Mouse (Mus musculus) gastrocnemius, adult 18-20 months (tissue): ENCODE measurements around the gene Pccb. TPM values are rescaled to one million over a fixed set of nuclear protein-coding genes. Genes with fewer than 3 reads are reported as not detected.

Source experiments
- DNase-seq: peaks from one replicate; pipeline ENCODE4 v3.0.0; 2021; ENCODE audit warnings: low spot score
- total RNA-seq, 2 experiments: library from RNA; stranded (reverse); gene quantifications; 2 replicates each; pipeline ENCODE4 v1.2.3; 2021

Gene Pccb
- total RNA-seq, 2 experiments from 2014 or later, result 58.9 to 62.4 TPM

DNA sequence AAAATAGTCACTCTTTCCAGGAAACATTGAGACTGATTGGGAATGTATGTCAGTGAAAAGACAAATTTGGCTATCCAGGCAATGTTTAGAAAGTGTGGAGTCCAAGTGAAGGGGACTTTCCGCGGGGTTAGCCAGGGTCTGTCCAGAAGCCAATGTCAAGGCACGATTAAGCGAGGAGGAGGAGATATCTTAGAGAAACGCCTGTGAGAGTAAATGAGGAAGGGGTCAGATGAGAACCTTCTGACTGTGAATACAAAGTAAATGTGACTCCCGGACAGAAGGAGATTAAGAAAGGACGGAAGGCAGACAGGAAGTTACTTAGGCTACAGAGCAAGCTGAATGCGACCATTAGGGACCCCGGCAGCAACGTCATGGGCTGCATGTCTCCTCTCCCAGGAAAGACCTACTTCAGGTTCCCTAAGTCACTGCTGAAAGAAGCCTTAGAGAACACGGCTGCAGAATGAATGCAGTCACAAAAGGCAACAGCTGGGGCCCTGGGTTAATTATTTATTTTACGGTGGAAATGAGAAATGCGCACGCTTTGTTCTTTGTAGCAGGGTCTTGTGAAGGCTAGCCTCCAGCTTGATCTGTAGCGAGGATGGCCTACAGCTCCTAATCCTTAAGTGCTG lies 11.1 kb upstream of the Pccb start:
- no peak for DNase-seq

DNA sequence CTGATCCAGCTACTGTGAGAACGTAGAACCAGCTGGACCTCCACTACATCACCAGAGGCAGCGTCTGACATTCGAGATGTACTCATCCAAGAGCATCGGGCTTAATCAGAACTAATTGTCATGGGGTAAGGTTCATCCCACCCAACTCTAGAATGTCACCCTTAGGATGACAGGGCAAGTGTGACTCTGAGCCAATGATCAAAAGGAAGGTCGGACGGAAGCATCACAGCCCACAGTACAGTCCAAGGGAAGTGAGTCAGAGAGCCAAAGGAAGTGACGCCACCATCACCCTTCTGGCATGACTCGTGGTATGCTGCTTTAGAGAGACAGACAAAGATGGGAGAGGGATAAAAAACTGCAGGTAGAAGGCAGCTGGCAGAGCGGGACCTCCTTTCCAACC lies 7.6 kb upstream of the Pccb start:
- DNase-seq, result no peak

DNA sequence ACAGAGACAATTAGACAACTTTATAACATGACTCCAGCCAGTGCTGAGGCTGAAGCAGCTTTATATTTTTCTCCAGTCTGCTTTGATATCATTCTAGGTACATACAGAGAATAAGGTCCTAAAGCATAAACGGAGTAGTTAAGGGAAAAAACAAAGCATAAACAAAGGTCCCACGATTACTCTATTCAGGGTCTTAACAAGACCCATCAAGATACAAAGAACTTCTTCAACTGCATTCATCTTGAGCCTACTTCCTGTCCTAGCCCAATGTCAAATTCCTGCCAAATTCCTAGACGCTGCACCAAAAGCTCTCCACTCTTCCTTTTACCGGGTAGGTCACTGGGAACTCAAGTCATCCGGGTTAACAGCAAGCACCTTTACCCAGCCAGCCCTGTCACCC lies 6.8 kb upstream of the Pccb start:
- no peak for DNase-seq

DNA sequence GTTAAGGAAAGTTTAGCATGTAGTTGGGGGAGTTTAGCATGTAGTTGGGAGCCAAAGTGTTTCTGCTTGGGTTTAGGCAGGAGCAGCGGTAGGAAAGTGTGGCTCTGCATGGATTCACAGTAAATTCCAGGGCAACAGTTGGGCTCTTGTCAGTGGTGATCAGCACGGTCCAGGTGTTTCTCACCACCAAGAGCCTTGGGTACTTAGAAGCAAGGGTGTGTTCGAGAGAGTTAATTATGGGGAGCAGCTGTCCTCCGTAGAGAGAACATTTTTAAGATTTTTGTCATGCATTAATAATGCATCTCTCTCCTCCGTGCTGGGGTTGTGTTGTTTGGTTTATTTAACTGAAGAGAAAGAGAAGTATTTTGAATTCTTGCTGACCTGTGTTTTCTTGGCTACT lies 3.9 kb upstream of the Pccb start:
- DNase-seq, result no peak

DNA sequence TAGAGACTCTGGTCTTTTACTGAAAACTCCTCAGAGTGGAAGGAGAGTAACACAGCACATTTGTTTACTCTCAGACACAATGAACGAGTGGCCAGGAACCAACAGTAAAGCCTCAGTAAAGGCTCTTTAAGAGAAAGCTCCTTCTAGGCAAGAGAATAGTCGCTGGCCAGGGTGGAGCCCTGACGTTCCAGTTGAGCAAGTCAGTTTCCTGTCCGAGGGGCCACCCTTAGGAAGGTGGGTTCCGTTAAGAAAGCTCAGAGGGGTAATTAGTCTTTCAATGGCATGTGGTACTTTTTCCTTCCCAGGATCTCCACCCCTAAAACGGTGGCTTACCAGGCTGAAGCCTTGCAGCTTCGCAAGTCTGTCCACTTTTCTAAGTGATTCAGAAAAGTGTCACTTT lies 2.7 kb upstream of the Pccb start:
- DNase-seq, result no peak

DNA sequence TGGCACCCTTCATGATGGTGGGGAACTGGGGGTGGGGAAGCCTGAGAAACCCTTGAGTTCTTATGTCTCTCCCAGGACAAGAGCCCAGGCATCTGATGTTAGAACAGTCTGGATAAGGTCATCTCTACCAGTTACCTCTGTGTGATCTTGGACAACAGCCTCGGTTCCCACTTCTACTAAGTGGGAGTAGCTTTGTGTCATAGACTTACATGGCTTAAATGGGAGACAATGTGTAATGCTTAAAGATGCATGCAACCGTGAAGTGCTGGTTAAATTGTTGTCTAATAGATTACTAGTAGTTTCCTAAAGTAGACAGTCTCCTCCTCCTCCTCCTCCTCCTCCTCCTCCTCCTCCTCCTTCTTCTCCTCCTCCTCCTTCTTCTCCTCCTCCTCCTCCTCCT lies 2.2 kb upstream of the Pccb start:
- no peak for DNase-seq

DNA sequence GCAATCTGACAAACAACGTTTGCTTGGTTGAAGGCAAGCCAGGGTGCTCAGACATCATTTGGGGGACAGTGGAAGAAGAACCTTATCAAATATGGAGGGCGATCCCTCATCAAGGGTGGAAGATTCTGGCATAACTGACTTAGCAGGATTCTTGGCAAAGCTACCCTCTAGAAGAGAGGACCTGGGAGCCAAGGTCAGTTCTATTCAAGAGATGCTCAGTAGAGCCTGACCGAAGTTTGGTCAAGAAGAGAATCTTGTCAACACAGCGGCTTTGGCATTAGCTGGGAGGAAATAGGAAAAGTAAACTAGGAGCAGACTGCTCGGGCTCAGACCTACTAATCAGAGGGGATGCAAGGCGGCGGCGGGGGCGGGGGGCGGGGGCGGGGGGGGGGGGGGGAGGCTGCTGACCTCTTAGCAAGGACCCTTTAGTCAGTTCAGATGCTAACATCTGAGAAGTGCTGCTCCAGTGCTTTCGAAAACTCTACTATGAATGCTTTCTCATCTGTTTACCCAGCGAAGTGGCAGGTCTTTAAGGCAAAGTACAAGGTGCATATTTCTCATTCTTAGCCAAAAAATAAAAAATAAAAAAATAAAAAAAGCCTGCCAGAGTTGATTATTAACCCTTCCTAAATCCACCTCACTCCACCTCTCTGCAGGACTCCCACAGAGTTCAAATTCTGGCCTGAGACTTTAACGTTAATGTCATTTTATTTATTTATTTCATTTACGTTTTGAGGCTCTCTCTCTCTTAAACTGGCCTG lies 1.3 kb upstream of the Pccb start:
- no peak for DNase-seq

DNA sequence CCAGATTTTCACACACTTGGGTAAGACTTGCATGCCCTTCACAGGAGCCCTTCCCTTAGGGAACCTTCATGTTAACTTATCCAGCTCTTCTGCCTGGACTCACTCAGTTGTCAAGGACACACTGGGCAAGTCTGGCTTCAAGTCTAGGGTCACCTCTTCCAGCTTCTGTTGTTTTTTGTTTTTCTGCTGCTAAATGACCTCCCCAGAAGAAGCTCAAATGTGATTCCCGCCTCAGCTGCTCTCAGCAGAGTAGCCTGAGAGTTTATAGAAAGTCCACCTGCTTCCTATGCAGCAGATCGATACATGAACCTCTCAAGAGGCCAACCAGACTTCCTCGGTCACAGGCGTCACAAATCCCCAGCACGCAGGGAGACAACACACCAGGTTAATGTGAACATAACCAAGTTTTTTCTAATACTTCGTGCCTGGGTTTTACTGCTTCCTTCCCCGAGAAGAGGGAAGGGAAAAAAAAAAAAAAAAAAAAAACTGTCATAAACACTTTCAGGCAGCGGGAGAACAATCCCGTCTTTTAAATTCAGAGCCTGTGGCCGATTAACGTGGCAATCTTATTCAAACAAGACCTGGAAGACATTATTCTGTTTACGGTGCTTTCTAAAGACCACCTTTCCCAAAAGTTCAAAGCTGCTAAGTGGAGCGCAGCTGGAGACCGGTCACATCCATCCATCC lies 794 bp downstream of the Pccb start:
- no peak for DNase-seq

DNA sequence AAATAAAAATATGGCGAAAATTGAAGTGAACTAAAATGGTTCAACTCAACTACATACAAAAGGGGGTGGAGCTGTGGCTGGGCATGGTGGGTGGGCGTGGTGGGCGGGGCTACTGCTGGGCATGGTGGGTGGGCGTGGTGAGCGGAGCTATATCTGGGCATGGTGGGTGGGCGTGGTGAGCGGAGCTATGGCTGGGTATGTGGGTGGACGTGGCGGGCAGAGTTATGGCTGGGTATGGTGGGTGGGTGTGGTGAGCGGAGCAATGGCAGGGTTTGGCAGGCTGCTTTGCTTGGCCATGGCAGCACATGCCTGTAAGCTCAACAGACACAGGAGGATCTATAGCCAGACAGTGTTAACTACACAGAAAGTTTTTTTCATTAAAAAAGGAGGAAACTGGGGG lies 15.9 kb downstream of the Pccb start:
- DNase-seq, result no peak

DNA sequence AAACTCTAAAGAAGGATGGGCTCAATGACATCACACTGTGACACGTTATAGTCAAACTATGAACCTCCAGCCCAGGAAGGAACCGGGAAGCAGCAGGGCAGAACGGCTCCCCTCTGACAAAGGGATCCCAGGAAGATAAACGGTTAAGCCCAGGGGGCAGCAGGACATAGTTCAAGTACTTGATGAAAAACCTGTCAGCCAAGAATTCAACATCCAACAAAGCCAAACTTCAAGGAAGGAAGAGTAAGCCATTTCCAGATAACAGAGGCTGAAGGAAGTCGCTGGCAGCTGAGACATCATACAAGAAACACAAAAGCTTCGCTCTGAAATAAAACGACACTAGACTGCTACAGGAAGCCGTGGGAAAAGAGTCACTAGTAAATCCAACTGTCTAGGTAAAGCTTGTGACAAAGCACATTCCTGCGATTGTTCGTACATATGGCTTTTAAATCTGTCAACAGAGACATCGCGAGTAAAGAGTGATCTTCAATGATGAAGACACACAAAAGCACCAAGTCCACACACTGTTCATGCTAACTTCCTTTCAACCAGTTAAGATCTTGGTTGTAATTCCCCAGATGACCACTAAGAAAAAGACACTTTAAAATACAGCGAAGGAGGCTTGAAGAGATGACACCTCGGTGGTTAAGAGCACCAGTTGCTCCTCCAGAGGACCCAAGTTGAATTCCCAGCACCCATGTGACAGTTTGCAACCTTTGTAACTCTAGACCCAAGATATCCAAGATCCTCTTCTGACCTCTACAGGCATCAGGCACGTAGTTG lies 16.8 kb downstream of the Pccb start:
- DNase-seq, result no peak

DNA sequence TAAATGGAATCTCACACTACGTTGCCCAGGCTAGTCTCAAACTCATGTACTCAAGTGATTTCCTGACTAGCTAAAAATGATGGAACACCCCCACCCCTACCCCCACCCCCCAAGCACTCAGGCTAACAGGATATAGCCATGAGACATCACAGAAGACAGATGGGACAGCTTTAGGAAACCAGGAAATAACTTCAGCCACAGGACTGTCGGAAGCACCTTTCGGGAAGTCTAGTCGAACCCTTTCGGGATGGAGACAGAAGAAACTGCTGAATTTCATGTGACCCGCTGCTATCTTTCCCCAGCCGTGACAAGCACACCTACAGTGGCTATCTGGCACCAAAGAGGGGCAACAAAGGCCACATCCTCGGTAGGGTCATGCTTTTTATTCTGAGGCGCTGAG lies 19.4 kb downstream of the Pccb start:
- no peak for DNase-seq

DNA sequence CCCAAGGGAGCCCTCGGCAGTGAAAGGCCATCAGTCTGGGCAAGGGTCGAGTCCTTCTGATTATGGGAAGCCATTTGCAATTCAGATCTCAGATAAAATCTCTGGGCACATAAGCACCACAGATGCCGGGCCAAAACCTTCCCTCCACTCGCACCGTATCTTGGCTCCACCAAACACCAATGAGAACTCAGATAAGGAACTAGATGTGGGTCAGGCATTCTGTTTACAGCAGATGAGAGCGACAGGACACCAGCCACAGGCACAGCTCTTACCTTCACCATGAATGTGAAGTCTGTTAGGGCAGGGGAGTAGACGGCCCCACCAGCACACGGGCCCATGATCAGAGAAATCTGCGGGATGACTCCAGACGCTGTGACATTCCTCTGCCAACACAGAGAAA lies 22.3 kb downstream of the Pccb start:
- DNase-seq, result no peak

DNA sequence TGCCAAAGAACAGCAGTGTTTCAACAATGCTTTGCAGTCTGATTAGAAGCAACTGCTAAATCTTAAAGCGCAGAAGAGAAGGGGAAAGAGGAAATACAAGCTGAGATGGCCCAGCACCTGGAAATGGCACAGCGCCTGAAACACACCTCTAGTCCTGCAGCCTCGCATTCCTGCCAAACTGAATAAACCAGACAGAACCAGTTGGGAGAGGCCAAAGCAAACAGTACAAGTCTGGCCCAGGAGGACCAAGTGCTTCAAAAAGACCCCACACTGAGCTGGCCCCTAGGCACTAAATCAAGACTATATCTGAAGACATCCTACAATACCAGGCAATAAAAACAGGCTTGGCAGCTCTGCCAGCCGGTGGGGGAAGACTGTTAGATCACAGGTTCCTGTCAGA lies 28.8 kb downstream of the Pccb start:
- DNase-seq, result no peak

DNA sequence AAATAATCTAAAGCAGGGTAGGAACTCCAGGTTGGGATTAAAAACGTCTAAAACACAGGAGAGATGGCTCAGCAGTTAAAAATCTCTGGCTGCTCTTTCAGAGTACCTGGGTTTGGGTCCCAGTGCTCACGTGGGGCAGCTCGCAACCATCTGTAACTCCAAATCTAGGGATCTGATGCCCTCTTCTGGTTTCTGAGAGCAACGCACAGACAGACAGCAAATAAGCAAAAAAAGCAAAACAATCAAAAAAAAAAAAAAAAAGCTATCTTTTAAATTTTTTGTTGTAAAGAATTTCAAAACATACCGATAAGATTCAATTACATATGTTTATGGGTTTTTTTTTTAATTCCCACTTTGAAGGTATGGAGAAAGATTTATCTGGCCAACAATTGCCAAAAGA lies 31.4 kb downstream of the Pccb start:
- DNase-seq, result no peak

DNA sequence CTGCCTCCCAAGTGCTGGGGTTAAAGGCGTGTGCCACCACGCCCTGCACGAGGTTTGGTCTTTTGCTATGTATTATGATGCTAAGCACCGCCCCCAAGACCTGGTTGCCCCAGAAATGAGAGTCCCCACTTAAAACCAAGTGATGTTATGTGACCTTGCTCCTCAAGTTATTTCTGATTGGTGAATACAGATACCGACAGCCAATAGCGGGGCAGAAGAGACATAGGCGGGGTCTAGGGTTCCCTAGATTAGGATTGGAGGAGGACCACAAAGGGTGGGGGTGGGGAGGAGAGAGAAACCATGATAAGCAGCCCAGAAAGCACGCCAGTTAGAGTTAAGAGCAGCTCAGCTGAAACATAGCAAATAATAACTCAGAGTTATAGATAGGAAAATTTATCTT lies 31.9 kb downstream of the Pccb start:
- no peak for DNase-seq

DNA sequence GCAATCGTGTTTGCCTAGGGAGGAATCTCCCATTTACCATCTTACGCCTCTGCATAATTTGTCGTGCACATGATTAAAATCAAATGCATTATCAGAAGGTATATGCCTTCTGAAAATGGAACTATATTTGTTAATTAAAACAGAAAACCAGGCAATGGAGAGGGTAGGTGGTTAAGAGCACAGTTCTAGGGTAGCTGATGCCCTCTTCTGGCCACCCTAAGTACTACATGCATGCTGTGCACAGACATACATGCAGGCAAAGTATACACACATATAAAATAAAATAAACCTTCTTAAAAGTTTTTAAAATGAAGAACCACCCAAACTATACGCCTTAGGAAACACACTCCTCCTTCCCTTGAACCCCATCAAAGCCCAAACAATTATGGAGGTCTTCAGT lies 32.6 kb downstream of the Pccb start:
- no peak for DNase-seq

DNA sequence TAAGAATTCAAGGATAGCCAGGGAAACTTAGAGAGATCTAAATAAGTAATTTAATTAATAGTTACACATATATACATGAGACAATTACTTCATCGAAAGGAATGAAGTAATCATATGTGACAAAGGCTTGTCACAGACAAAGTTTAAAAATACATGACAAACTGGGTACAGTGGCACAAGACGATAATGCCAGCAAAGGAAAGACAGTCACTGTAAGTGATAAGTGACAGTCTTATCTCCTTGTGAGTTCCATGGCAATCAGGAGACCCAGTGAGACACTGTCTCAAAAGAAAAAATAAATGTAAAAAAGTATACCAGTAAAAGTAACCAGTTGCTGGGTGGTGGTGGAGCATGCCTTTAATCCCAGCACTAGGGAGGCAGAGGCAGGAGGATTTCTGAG lies 37.6 kb downstream of the Pccb start:
- DNase-seq, result no peak

DNA sequence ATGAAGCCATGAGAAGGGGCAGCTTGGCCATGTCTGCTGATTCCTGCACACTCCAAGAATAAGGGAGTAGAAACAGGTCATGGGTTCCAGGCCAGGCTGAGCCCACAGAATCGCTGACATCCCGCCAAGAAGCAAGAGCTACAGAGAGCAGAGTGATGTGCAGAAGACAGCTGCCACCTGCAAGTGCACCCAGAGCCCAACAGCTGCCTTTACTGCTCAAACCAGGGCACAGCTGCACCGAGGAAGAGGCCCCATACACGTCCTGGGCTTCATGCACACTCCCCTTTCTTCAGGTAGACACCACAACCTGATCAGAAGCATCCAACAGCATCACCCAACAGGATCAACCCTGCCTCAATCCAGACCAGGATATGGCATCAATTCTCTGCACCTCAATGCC lies 40.8 kb downstream of the Pccb start:
- no peak for DNase-seq

DNA sequence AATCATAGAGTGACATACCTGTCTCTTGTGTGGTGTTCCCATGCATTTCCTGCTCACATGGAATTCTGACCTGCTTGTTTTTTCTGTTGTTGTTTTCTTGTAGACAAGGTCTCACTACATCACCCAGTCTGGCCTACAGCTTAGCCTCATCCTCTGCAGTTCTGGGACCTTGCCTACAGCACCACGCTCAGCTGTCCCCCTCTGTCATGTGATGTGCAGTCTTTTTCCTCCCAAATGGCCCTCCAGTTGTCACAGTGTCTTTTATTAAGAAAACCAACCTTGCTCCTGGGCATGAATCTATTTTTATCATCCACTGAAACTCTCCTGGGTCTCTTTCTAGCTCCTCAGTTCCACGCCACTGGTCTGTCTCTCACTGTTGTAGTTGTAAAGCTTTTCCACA lies 42.5 kb downstream of the Pccb start:
- no peak for DNase-seq

DNA sequence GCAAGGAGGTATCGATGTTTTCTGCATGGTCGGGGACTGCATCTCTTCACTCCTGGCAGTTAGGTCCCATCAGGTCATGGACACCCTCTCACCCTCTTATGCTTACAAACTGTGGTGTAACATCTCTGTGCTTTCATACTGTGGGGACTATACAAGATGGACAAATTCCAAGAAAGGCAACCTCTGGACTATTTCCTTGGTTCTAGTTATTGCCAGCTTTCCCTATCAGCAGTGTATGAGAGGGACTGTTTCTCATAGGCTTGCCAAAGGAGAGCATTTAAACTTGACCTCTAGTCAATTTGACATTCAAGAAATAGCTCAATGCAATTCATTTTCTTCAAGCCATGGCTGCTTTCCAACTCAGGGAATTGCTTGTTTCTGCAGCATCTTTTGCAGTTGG lies 43.4 kb downstream of the Pccb start:
- DNase-seq, result no peak

DNA sequence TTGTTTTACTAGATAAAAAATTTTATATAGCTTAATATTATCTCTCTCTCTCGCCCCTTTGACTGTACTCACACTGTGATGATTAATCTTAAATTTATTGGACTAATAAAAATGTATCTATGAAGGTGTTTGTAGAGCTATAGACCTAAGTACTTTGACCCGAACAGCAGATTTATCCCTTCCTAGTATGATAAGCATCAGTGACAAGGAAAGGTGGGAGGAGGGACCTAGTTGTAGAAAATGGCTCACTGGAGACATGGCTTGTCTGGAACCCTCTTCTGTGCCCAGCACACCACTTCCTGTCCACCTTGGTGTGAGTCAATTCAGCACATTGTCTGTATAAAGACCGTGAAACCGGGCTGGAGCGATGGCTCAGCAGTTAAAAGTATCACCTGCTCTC lies 44.1 kb downstream of the Pccb start:
- DNase-seq, result no peak

DNA sequence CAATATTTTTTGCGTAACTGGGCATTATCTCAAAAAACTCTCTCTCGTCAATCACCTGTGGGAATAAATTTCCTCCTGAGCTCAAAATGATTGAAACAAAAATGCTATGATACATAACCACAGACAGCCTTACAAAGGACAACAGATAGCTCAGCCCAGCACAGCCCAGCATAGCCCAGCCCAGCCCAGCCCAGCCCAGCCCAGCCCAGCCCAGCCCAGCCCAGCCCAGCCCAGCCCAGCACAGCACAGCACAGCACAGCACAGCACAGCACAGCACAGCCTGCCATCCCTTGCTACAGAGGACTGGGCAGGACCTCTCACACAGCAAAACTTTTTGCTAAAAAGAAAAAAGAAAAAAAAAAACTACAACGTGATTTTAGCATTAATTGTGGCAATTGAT lies 46.8 kb downstream of the Pccb start:
- no peak for DNase-seq
